Mouse (Mus musculus): ENCODE results near the gene Rmdn2.
A peak's percentile ranks its signal among the peaks of the same experiment; 100 is the strongest.

Gene Rmdn2

GRCm38 (mm10) chr17:79616621-79617020, 5.0 kb downstream of the Rmdn2 start:
- DNase-seq (ENCODE audit: low spot score): no peak

- DNase-seq (ENCODE audit: low spot score): no peak
These were observed 6.8 kb downstream of the Rmdn2 start for GRCm38 (mm10) chr17:79618455-79618854.

GRCm38 (mm10) chr17:79618984-79619383, 7.3 kb downstream of the Rmdn2 start:
- DNase-seq (ENCODE audit: low spot score): no peak

GRCm38 (mm10) chr17:79622050-79622449, 10.4 kb downstream of the Rmdn2 start:
- no peak for DNase-seq (ENCODE audit: low spot score)

- DNase-seq (ENCODE audit: low spot score): no peak
These were observed 10.9 kb downstream of the Rmdn2 start for GRCm38 (mm10) chr17:79622574-79622973.

- DNase-seq (ENCODE audit: low spot score): no peak
These were observed 12.2 kb downstream of the Rmdn2 start for GRCm38 (mm10) chr17:79623841-79624240.

- DNase-seq (ENCODE audit: low spot score): no peak
These were observed 14.7 kb downstream of the Rmdn2 start for GRCm38 (mm10) chr17:79626241-79626816.

- no peak for DNase-seq (ENCODE audit: low spot score)
These were observed 38.2 kb downstream of the Rmdn2 start for GRCm38 (mm10) chr17:79649893-79650292.

GRCm38 (mm10) chr17:79650297-79650696, 38.6 kb downstream of the Rmdn2 start:
- no peak for DNase-seq (ENCODE audit: low spot score)

- DNase-seq (ENCODE audit: low spot score): no peak
These were observed 41.5 kb downstream of the Rmdn2 start for GRCm38 (mm10) chr17:79653171-79653570.

GRCm38 (mm10) chr17:79654187-79654586, 42.5 kb downstream of the Rmdn2 start:
- no peak for DNase-seq (ENCODE audit: low spot score)

- no peak for DNase-seq (ENCODE audit: low spot score)
These were observed 46.1 kb downstream of the Rmdn2 start for GRCm38 (mm10) chr17:79657785-79658184.

GRCm38 (mm10) chr17:79658452-79658851, 46.8 kb downstream of the Rmdn2 start:
- no peak for DNase-seq (ENCODE audit: low spot score)

GRCm38 (mm10) chr17:79658863-79659262, 47.2 kb downstream of the Rmdn2 start:
- no peak for DNase-seq (ENCODE audit: low spot score)

GRCm38 (mm10) chr17:79661387-79661786, 49.7 kb downstream of the Rmdn2 start:
- DNase-seq (ENCODE audit: low spot score): peak; percentile 62

GRCm38 (mm10) chr17:79661848-79662247, 50.2 kb downstream of the Rmdn2 start:
- no peak for DNase-seq (ENCODE audit: low spot score)

- peak; percentile 9 for DNase-seq (ENCODE audit: low spot score)
These were observed 51.9 kb downstream of the Rmdn2 start for GRCm38 (mm10) chr17:79663393-79664105.

GRCm38 (mm10) chr17:79664106-79664417, 52.4 kb downstream of the Rmdn2 start:
- DNase-seq (ENCODE audit: low spot score): no peak

- DNase-seq (ENCODE audit: low spot score): no peak
These were observed 59.2 kb downstream of the Rmdn2 start for GRCm38 (mm10) chr17:79670837-79671236.

- DNase-seq (ENCODE audit: low spot score): no peak
These were observed 83.4 kb downstream of the Rmdn2 start for GRCm38 (mm10) chr17:79695106-79695505.

GRCm38 (mm10) chr17:79695541-79695940, 83.9 kb downstream of the Rmdn2 start:
- no peak for DNase-seq (ENCODE audit: low spot score)

- DNase-seq (ENCODE audit: low spot score): no peak
These were observed 87.5 kb downstream of the Rmdn2 start for GRCm38 (mm10) chr17:79699197-79699596.

GRCm38 (mm10) chr17:79700871-79701270, 89.2 kb downstream of the Rmdn2 start:
- DNase-seq (ENCODE audit: low spot score): no peak
